Mouse (Mus musculus) mature B cell (primary cell): ENCODE results near the gene Trappc2l.
"Not testable (repeated sequence)": the region's sequence is repeated elsewhere in the genome, so short reads cannot be mapped to it uniquely, and the experiment has no call there.

Experiments
- in situ Hi-C: fragments of 300-500 bp; cut with MboI; formaldehyde crosslinking; loops from 2 replicates; pipeline ENCODE4 v1.14.3; 2019

Trappc2l gene

GRCm38 (mm10) chr8:122624653-122625052 is 13.2 kb downstream of the Trappc2l start:
- in situ Hi-C loops, result no loop called here

DNA sequence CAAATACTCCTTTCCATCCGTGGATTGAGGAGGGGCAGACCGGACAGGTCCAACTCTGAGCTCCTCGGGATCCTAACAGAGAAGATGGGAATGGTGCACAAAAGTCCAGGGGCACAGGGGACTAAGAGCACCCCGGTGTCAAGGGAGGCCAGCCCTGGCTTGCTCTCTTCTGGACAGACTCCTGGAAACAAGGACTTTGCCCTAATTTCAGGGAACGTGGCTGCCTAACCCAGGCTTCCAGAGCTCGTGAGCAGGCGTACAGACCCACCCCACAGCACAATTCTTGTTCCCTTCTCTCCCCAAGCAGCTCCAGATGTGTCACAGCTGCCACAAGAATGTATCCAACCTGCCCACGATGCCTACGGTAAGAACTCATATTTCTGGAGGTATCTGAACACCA is 14.4 kb downstream of the Trappc2l start:
- in situ Hi-C loops, result no loop called here

DNA sequence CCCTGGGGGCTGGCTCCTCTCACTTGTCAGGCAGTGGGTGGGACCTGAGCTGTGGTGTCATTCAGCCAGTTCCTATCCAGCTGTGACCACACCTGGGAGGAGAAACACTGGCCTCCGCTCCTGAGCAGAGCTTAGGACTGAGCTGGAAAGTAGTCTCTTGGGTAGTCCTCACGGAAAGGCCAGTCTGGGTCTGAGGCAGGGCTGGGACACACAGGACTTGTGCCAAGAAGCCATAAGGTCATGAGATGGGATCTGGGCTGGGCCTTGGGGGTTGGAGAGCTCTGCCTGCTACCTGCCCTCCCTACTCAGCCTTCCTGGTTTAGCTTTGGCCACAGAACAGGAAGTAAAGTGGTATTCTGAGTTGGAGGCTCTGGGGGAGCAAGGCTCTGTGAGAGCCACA is 15.5 kb downstream of the Trappc2l start:
- in situ Hi-C loops, result no loop called here

DNA sequence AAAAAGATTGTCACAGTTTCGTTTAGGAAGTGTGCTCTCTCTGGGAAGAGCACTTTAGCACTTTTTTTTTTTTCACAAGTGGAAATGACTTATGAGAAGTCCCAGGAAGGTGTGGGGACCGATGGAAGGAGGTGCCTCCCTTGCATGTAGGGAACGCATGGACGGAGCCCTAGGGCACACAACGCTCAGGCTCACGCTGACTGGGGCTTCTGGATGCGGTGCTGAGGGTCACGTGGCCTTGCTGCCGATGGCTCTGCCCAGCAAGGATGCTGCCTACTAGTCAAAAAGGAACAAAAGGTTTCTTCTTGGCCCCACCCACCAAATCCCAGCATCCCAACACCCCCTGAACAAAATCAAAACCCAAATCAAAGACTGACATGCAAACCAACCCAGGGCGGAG is 17.9 kb downstream of the Trappc2l start:
- in situ Hi-C loops, result no loop called here

DNA sequence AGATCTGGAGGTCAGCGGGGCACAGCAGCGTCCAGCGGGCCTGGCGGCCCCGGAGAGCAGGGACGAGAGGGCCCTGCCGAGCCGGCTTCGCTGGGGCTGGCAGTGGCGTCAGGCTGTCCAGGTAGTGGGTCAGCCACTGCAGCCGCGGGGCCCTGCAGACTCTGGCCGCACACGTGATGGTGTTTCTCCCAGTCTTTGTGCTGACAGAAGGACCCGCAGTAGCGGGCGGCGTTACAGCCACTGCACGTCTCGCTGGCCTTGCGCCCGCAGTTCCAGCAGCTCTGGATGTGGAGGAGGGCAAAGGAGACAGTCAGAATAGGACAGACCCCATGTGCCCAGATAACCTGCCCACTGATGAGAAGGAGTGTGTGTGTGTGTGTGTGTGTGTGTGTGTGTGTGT is 19.3 kb downstream of the Trappc2l start:
- in situ Hi-C loops, result no loop called here

GRCm38 (mm10) chr8:122632134-122632533 is 20.7 kb downstream of the Trappc2l start:
- in situ Hi-C loops, result not testable (repeated sequence)

DNA sequence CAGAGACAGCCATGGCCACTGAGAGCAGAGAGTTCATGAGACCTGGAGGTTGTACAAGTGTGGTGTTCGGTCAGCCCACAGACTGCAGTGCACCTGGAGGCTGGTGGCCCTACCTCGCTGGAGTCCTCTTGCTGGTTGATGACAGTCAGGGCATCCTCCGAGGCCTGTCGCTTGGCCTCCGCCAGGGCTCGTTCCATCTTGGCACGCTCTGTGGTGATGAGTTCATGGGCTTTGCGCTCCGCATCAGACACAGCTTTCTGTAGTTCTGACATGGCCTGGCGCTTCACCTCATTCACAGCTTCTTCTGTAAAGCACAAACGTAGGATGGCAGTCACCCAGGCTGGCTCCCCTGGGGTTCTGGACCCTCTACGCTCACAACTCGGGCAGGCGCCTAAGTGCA is 21.8 kb downstream of the Trappc2l start:
- in situ Hi-C loops, result no loop called here

DNA sequence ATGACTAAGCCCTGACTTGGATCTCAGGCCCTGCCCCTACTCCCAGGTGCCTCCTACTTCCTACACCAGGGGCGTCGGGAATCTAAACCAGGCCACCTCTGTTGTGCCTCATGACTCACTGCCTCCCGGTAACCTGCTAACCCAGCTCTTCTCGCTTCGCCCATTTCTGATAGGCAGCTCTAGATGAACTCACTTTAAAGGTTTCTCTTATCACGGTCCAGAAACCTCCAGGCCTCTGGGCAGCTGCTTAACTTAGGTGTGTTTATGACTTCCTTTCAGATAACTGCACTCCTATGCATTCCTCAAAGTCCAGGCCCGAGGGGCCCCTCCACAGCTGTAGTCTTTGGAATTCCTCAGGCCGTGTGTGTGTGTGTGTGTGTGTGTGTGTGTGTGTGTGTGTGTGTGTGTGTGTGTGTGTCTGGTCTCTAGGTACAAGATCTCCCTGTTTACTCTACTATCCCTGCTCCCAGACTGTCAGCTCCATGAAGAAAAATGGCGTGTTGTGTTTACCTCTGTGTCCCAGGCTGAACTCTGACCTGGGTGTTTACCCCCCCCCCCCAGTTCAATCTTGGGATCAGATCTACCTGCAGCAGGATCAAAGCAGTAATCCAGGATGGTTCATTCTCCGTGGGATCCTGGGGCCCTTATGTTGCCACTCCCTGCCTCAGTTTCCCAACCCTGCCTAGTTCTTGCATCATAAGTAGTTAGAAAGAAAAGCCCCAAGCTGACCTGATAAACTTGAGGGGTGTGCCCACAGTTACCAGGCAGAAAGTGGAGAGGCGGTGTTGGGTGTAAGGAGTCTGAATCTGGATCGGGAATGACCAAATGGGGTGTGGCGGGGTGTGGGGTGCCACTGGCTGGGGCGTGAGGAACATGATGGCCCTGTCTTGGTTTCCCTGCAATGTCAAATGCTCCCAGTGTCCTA is 24.7 kb downstream of the Trappc2l start:
- in situ Hi-C loops, result no loop called here

DNA sequence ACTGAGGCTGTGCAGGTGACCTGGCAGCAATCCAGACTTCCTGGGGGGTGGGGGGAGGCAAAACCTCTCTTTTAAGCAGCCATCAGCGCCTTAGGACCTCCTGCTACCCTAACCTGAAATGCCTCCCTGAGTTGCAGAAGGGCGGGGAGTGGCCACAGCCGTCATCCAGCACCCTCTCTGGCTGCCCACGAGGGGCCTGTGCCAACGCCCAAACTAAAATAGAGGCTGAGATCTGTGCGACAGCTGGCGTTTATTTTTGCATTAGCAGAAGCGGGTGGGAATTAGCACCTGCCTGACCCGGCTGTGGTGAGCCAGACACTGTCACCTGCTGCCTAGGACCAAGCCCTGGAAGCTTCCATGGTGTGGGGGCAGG is 25.3 kb downstream of the Trappc2l start:
- in situ Hi-C loops, result no loop called here

DNA sequence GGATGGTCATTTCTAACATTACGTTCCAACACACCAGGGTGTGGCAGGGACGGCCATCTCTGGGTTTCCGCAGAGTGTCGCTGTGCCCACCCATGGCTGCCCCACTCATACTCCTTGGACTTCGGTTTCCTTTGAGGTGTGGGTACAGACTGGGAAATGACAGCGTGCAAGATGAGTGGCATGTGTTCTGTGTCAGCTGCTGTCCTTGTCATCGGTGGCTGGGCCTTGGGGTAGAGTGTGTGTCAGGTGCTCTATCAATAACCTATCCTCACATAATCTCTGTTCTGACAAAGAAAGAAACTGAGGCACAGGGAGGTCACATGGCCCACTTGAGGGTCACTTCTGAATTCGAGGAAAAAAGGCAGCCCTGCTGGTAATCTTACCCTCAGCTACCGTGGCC is 25.8 kb downstream of the Trappc2l start:
- in situ Hi-C loops, result no loop called here

DNA sequence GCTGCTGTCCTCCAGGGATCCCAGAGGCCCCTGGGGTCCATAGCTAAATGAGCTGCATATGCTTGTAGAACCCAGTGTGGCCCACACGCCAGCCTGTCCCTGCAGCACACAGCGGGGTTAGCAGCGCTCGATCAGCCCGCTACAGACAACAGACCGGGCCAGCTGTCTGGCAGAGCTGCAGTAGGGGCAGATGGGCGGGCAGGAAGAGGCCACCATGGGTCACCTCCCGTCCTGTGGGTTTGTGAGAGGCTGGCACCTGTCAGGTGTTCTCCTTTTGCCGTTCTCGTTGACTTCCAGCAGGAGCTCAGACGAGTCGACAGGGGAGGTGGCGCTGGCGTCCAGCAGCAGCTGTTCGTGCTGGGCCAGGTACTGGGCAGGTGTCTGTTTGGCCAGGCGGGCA is 27.2 kb downstream of the Trappc2l start:
- in situ Hi-C loops, result no loop called here

DNA sequence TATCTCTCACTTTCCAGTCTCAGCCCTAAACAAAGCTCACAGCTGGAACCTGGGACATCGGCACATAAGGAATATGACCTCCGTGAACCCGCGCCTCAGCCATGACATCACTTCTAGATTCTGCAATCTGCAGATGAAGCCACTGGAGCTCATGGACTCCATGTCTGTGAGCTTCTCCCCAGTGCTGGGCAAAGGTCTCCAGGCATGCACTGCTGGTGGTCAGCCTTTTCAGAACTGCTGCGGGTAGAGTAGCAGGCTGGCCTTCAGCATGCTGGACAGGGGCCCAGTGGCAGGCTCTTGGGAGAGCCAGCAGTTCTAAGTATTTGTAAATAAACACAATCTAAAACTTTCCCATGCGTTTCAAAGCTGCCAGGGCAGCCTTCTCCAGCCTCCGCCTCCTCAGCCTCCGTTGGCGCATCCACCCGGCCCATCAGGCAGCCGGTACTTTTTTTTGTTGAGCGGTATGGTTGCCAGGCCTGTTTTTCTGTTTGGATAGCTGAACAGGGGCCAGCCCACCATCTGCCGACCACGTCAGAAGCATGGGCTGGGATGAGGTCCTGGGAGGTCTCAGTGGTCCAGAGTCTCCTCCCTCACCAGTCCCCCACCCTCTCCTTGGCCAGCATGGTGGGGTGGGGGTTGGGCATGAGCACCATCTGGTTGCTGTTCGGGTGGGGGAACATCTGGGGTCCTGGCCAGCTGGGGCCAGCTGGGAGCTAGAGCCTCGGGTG is 28.2 kb downstream of the Trappc2l start:
- in situ Hi-C loops, result no loop called here

- in situ Hi-C loops, result no loop called here
Observed at GRCm38 (mm10) chr8:122640825-122641224, 29.4 kb downstream of the Trappc2l start.

- in situ Hi-C loops, result no loop called here
Observed at GRCm38 (mm10) chr8:122641406-122641805, 30.0 kb downstream of the Trappc2l start.

- in situ Hi-C loops, result no loop called here
Observed at GRCm38 (mm10) chr8:122642071-122642470, 30.6 kb downstream of the Trappc2l start.

DNA sequence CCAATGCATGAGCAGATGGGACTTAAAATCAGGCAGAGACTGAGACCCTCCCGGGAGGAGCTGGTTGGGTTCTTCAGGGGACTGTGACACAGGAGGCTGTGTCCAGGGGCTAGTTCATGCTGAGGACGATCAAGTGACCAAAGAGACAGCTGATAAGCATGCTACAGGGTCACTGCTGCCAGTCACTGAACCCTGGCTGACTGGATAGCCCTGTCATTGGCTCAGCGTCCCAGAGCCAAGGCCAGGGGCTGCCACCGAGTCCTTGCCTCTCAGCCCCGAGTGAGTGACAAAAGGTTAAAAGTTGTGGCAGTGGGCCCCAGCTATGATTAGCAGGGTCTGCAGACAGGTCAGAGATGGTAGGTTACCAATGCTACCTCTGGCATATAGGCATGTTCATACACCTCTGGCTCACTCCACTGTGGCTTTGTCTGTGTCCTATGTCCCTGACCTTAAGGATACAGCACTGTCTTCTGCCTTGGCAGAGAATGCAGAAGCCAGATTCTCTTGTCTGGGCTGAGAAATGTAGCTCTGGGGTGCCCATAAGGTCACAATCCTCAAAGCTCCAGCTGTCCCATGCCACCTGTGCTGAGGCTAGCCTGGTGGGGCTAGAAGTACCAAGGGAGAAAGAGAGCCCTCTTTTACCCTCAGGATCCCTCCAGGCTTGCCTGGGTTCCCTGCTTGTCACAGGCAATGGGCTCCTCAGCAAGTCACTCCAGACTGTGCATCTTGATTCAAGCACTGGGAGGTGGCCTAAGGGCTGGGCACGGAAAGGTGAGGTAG is 32.9 kb downstream of the Trappc2l start:
- in situ Hi-C loops, result no loop called here

- in situ Hi-C loops, result no loop called here
Observed at GRCm38 (mm10) chr8:122646337-122646736, 34.9 kb downstream of the Trappc2l start.

GRCm38 (mm10) chr8:122648192-122648970 is 36.9 kb downstream of the Trappc2l start:
- in situ Hi-C loops, result no loop called here

GRCm38 (mm10) chr8:122651326-122651921 is 40.0 kb downstream of the Trappc2l start:
- in situ Hi-C loops, result no loop called here

DNA sequence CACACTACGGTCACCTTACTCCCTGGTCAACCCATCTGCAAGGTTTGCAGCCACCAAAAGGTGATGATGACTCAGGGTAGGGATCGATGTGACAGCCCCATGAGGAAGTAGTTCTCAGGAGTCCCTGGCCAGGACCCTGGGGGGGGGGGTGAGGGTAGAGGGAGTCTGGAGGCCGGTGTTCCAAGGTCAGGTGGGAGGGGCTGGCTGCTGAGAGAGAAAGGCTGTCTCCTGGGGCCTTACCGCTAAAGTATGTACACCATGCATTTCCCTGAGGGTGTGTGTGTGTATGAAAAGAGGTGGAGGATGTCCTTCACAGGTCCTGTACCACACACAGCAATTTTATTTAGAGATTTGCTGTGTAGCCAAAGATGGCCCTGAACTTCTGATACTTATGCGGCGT is 41.2 kb downstream of the Trappc2l start:
- in situ Hi-C loops, result no loop called here

DNA sequence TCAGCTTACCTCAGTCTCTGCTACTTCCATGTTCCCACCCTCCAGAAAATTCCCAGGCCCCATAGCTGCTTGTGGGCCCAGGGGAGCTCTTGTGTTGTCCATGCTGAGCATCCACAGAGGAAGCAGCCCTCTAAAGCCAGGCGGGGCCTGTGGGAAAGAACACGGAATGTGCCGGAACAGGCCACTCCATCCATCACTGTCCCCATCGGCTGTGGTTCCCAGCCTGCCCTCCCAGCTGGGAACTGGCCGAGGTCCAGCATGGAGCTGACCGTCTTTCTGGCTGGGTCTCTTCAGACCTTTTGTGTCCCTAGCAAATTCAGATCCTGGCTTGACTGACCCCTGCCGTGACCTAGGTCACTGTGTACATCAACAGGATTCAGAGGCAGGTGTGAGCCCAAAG is 43.3 kb downstream of the Trappc2l start:
- in situ Hi-C loops, result no loop called here
